Mouse (Mus musculus) brain, embryonic 14.5 days (tissue): ENCODE measurements around the gene 2010111I01Rik. TPM values are rescaled to one million over a fixed set of nuclear protein-coding genes. Genes with fewer than 3 reads are reported as not detected.

Source experiments
- DNase-seq: peaks from one replicate; pipeline ENCODE4 v3.0.0-alpha.2; 2011; ENCODE audit warnings: low read depth
- CTCF ChIP-seq: fragments of 200-500 bp; IDR thresholded peaks from 2 replicates; pipeline ENCODE4 v1.5.1; 2012; ENCODE audit warnings: inconsistent platforms, mild to moderate bottlenecking, moderate library complexity, borderline replicate concordance; ENCODE audit not compliant: insufficient read depth, insufficient read length; ENCODE audit errors: extremely low read depth
- POLR2A ChIP-seq: fragments of 200-500 bp; IDR thresholded peaks from 2 replicates; pipeline ENCODE4 v1.6.1; 2012; ENCODE audit warnings: mild to moderate bottlenecking, inconsistent platforms, borderline replicate concordance; ENCODE audit not compliant: poor library complexity, insufficient read depth, insufficient read length, severe bottlenecking; ENCODE audit errors: extremely low read depth
- polyA plus RNA-seq: library from polyadenylated mRNA; depleted of rRNA; stranded (reverse); fragments of >200 nt; gene quantifications from 2 replicates; pipeline ENCODE4 v1.2.3, GENCODE M21; 2012

Gene 2010111I01Rik
- polyA plus RNA-seq, 1 experiment, result 27.2 TPM

DNA sequence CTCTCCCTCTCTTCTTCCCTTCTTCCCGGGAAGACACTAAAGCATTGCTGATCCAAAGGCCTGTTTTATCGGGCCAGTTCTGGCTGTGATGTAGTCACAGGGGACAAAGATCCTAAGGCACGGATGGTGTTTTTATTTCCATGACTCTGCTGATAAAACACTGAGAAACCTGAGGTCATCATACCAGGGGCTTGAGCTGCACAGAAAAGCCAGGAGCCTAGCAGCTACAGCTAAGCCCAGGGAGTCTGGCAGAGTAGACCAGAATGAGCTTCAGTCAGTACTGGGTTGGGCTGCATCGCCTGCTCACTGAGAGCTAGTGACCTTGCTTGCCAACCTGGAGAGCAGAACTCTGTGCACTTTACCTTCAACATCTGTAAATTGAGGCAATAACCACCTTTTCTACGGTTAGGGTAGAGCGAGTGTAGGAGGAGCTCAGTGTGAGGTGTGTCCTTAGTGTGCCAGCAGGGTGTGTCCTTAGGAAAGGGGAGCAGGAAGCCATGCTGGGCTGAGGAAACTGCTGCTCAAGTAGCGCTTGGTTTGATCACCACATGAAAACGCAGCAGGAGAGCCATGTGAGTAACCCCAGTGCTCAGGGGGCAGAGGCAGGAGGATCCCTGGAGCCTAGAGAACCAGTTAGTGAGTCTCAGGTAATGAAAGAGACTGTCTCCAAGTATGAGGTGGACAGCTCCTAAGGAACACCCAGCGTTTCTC lies 186.5 kb downstream of the 2010111I01Rik start:
- no peak for DNase-seq
- no peak for TF ChIP-seq POLR2A
- TF ChIP-seq CTCF, result no peak

DNA sequence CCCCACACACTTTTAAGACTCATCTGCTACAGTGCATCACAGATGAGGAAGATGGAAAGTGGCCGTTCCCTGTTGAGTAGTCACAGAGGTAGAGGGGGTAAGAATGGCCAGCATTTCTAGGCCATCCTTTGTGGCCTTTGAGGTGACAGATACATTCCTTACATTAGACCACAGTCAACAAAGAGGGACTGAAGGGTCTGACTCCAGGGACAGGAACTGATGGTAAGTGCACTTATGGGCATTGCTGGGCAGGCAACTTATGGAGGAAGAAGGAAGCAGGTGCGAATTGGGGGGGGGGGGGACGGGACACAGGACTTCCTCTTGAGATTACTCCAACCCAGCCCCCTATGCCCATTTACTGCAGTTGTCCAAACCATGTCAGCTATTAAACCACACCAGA lies 187.8 kb downstream of the 2010111I01Rik start:
- no peak for DNase-seq
- TF ChIP-seq POLR2A (no peak), CTCF (no peak)

DNA sequence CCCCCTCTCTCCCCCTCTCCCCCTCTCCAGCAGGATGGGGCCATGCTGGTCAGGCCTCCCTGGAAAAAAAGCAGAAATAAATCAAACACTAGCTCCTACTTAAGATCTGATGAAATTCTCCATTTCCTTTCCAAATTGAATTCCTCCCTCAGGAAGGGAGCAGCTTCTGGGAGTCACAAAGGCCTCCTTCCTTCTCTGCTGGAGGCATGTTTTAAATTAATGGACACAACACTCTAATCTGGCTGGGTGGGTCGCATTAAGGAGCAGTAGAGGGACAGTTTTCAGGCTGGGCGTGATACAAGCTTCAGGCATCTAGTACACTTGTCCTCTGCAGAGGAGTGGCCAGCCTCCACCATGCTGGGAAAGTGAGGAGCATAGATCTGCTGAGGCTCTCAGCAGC lies 188.7 kb downstream of the 2010111I01Rik start:
- DNase-seq, result no peak
- no peak for TF ChIP-seq CTCF
- no peak for TF ChIP-seq POLR2A

DNA sequence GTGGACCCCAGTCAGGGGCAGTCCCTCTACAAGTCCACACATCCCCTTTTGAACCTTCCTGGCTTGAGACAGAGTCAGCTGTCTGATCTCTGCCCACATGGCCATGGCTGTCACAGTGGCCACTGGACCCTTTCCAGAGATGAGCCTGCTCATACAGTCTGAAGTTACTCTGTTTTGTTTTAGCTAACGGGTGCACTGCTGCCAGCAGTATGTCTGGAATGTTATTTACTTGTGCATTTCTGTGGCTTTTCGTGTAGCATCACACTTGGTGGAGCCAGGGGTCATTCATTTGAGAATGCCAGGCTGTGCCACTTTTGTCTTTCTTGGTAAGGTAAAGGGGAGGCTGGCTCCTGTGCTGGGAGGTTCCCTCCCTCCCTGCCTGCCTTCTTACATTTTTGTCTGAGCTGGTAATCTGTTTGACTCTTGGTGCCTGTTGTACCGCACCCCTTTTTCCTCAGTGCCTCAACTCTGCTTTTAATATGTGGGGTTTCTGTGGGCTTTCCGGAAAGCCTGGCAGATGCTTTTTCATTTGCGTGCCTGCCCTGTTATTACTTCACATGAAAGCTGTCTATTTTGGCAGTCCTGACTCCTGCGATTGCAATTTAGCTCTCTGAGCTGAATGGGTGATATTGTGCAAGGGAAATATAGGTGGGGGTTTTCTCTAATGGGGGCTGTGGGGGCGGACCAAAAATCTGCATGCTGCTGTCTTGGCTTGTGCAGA lies 190.3 kb downstream of the 2010111I01Rik start:
- no peak for TF ChIP-seq POLR2A
- TF ChIP-seq CTCF, result no peak
- peak; percentile 85 for DNase-seq

DNA sequence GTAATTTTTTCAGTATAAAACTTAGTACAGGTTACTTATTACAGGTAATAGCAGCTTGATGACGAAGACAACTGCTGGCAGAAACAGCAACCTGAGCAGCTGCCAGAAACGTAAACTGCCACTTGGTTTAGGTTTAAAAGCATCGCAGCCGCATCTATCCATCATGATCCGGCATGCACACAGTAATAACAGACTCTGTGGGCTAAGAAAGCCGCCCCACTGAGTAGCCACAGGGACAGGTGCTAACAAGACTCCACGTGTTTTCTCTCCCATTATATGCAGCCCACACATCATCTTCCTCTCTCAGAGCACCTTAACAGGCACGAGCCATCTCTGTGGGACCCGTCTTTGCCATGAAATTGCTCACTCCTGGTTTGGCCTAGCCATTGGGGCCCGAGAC lies 191.6 kb downstream of the 2010111I01Rik start:
- TF ChIP-seq CTCF (no peak), POLR2A (no peak)
- no peak for DNase-seq

DNA sequence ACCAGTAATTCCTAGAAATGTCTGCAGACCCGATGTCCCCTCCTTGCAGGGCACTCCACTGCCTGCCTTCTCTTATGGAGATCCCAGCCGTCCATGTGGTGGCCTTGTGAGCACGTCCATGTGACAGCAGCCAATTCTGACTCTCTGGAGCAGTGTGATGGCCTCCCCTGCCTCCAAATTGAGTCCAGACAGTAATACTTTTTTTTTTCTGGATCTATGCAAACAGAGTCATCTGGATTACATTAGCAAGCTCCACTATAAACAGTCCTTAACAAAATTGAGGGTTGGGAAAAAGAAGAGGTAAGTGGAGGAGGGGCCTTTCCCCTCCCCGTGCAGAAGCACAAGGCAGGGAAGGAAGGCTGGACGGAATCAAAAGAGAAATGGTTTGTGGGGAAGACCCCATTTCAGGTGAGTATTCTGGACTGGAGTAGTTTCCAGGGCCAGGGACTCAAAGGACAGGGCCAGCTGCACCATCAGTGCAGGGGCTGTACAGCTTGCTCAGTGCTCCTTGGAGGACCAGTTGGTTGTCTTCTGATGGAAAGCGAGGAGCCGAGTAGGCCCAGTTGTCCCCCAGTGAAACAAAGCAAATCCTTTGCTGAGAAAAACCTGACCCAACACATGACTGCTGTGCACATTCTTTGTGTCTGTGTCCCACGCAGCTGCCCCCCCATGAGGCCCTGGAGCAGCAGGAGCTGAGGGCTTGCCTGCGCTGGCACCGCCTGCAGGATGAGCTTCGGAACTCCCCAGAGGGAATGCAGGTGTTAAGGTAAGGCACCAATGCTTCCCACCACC lies 205.8 kb downstream of the 2010111I01Rik start:
- DNase-seq, result no peak
- TF ChIP-seq POLR2A, result no peak

DNA sequence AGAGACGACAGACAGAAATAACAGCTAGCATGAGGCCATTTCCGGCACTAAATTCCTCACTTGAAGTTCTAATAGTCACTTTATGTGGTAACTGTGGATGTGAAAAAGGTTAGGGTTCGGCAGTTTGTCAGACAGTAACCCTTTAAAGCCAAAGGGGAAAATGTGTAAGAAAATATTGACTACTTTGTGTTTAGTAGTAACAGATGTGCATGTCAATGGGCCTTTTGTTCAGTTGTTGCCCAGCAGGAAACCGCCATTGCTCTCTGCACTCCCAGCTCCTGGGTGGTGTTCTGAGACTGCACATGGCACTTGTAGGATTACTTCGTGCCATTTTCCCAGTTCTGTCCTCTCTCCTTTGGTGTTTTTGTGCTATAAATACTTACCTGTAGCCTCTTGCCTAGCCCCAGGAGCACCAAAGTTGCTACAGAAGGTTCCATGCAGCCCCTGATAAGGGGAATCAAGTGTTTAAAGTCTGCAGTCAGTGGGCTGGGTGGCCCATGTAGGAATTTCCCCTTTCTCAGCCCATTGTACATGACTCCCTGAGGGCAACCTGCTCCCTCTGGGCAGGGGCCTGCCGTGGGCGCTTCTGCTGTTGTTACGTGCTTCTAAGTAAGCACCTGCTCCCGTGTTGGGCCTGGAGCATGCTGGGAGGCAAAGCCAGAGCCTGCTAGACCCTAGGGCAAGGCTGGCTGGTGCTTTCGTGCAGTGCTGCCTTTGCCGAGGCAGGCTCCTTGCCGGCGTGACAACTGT lies 206.8 kb downstream of the 2010111I01Rik start:
- DNase-seq, result peak; percentile 41
- TF ChIP-seq POLR2A, result no peak
- no peak for TF ChIP-seq CTCF

DNA sequence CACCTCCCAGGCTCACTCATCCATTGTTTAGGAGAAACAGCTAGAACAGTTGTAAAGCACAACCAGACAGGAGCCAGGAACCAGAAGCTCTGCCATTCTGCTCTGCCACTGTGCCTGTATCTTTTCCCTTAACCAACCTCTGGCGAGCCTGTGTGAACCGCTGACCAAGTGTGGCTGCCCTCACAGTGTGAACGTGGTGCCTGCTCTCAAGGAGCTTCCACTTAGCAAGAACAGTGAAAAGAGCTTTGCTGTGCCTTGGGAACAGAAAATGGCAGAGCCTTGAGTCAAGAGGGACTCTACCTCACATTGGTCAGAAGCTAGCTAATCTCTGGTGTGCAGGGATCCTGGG lies 207.4 kb downstream of the 2010111I01Rik start:
- no peak for DNase-seq
- no peak for TF ChIP-seq CTCF
- TF ChIP-seq POLR2A, result no peak

DNA sequence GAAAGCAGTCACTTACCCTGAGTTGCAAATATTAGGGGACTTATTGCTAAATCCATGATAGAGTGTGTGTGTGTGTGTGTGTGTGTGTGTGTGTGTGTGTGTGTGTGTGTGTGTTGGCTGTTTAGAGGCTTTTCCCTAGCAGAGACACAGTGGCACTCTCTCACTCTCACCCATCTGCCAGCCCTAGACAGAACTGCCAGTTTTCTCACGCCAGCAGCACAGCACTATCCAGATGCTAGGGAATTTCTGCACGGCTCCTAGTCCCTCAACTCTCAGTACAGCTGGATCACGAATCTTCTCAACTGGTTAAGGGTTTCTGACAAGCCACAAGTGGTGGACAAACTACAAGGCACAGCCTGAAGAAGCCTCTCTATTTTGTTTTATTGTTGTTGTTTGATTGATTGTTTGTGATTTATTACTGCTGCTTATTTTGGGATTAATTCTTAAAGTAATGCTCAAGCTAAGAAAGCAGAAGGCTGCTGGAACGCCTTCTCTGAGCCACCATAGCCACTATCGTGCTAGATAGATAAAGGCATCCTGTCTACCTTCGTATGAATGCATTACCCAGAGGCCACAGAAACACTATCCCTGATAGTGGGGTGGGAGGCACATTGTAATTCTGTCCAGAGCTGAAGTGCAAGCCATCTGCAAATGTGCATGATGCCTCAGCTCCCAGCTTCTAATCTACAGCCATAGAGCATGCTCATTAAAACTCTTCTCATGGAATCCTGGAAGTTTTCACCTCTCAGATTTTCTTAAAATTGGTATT lies 209.7 kb downstream of the 2010111I01Rik start:
- TF ChIP-seq POLR2A (no peak), CTCF (no peak)
- no peak for DNase-seq

DNA sequence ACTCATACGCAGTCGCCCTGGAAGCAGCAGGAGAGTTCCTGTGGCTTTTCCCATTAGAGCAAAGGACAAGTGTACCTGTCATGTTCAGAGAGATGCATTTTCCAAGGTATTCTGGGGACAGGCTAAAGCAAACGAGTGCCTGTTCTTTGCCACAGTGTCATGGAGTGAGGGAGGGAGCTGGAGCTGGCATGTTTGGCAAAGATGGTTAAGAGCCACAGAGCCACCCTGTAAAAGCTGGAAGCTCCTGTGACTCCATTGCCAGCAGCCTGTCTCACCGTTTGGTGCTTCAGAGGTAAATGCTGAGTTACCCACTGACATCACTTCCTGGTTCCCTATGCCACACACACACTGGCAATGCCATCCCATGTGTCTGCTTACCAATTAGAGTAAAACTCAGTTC lies 211.4 kb downstream of the 2010111I01Rik start:
- TF ChIP-seq POLR2A (no peak), CTCF (no peak)
- DNase-seq, result no peak
